Mouse (Mus musculus): Measurements from ENCODE around the gene Maml3.

The Maml3 gene

GRCm38 (mm10) chr3:51697931-51698330 lies 406.9 kb downstream of the Maml3 start:
- no peak for DNase-seq

GRCm38 (mm10) chr3:51695713-51696112 lies 409.2 kb downstream of the Maml3 start:
- no peak for DNase-seq

- no peak for DNase-seq
Observed at GRCm38 (mm10) chr3:51694576-51694975, 410.3 kb downstream of the Maml3 start.

- DNase-seq: no peak
Observed at GRCm38 (mm10) chr3:51693196-51693595, 411.7 kb downstream of the Maml3 start.

GRCm38 (mm10) chr3:51688725-51689124 lies 416.2 kb downstream of the Maml3 start:
- DNase-seq: no peak

GRCm38 (mm10) chr3:51686791-51687190 lies 418.1 kb downstream of the Maml3 start:
- DNase-seq: no peak

DNA sequence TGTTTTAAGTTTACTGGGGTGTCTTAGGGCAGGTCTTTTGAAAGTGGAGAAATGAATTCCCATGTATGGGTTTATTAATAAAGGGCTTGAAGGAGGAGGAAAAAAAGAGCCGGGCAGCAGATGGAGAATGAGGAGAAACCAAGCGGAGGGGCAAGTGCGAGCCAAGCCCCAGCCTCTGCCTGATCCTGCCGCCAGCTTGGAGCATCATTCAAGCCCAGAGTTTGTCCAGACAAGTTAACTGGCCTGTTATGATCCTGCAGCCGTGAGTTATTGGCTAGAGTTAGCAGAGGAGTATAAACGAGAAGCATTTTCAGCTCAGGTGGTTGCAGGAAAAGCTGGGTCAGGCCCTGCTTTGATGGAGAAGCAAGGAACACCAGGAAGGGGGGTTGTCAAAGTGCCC lies 418.6 kb downstream of the Maml3 start:
- DNase-seq: no peak

DNA sequence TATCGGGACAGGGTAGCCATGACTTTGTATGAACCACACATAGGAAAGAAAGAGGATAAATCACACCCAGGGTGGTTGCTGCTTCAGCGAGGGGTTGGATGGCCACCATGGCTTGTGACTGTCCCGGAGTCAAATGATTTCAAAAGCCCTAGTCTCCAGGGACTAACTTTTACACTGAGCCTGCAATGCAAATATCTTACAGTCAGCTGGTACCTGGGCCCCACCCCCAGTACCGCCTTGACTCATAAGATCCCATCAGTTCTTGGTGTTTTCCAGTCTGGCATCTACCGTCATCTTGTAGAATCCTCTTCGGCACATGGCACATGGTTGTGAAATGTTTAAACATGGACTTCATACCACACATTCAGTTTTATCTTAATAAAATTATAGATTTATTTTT lies 419.3 kb downstream of the Maml3 start:
- no peak for DNase-seq

- no peak for DNase-seq
Observed at GRCm38 (mm10) chr3:51674963-51675362, 429.9 kb downstream of the Maml3 start.

- DNase-seq: peak in 1 of 2 experiments; percentile 52
Observed at GRCm38 (mm10) chr3:51673408-51674086, 431.3 kb downstream of the Maml3 start.

DNA sequence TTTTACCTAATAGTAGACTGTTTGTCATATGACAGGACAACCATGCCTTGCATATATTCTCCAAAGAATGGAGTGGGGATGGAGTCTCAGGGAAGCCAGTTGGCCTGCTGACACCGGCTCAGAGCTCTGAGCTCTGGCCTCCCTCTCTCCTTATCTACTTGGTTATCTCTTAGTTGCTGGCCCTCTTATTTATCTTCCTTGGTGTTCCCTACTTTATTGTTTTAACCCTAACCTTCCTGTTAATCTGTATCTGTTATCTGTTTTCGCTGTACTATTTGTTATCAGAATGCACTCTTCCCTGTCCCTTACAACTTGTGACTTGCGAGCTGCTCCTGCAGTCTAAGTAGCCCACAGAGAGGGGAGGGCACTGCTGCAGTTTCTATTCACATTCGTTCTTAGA lies 432.2 kb downstream of the Maml3 start:
- no peak for DNase-seq

GRCm38 (mm10) chr3:51671071-51671469 lies 433.8 kb downstream of the Maml3 start:
- DNase-seq: no peak

DNA sequence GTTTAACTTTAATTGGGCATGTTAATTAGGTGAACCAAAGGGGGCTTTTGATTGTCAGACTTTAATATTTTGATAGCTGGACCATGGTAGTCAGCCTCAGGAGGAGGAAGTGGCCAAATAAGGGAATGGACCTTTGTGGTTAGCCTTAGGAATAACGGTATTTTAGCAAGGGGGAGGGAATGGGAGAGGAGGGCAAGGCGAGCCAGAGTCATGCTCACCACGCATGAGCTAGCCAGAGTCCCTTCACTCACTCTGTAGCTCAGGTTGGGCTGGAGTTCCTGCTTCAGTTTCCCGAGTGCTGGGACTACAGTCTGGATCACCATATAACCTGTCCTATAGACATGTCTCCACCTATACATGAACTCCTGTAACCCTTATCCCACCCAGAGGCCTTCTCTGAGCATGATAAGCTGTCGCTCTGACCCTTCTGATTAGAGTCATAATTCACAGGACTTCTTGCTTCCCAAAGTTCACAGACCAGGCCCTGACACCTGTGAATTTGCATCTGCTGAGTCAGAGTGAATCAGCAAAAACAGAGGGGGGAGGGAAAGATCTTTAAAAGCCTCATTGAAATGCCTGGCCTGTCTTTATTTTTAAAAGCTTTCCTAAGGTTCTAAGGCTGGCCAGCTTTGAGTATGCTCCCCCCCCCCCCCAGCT lies 434.3 kb downstream of the Maml3 start:
- DNase-seq: no peak

DNA sequence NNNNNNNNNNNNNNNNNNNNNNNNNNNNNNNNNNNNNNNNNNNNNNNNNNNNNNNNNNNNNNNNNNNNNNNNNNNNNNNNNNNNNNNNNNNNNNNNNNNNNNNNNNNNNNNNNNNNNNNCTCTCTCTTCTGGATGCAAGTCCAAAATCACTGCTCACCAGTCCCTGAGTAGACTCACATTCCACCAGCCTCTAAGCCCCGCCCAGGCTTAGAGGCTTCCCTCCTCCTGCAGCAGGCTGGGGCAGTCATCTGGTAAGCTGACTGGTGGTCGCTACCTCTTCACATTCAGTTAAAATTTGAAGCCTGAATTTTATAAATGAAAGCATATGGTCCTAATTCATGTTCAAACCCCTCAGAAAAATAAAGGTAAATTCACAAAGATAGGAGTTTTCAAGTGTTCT lies 436.3 kb downstream of the Maml3 start:
- DNase-seq: no peak

- peak in 1 of 2 experiments; percentile 19 for DNase-seq
Observed at GRCm38 (mm10) chr3:51662557-51662956, 442.3 kb downstream of the Maml3 start.

GRCm38 (mm10) chr3:51661880-51662550 lies 442.9 kb downstream of the Maml3 start:
- DNase-seq: peak in 1 of 2 experiments; percentile 7

DNA sequence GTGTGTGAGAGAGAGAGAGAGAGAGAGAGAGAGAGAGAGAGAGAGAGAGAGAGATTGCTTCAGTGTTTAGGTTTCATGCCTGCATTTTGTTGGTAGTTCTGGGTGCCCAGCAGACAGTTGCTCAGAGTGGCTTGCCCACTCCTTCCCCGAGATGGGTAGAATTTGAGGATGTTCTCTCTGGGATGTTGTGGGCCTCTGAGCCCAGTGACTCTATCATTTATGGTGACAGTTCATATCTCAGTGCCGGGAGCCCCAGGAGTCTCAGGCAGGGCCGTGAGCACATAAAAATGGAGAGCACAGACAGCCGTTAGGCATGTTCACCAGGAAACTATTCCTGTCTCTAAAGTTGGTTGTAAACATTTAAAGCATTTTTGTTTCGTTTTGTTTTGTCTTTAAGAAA lies 443.5 kb downstream of the Maml3 start:
- DNase-seq: peak in 1 of 2 experiments; percentile 9

GRCm38 (mm10) chr3:51660821-51661276 lies 444.0 kb downstream of the Maml3 start:
- no peak for DNase-seq

- DNase-seq: no peak
Observed at GRCm38 (mm10) chr3:51660060-51660459, 444.8 kb downstream of the Maml3 start, which contains the start of gene Mgst2. Gene Mgst2 (plus strand): TSS chr3:51660360.

DNA sequence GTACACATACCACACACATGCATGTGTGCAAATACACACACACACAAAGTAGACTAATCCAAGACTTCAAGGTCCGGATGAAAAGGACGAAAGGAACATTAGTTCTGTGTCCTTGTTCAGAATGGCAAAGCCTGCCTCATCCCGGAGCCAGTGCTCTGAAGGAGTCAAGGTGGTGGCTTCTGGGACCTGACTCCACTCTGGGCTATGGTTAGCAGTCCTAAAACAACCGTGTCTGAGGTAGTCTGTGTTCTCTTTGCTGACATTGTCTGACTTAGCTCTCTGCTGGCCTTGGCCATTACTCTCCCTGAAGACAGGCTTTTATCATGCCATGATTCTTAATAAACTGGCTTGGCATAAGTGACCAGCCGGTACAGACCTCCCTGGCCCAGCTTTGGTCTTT lies 445.5 kb downstream of the Maml3 start:
- DNase-seq: no peak

DNA sequence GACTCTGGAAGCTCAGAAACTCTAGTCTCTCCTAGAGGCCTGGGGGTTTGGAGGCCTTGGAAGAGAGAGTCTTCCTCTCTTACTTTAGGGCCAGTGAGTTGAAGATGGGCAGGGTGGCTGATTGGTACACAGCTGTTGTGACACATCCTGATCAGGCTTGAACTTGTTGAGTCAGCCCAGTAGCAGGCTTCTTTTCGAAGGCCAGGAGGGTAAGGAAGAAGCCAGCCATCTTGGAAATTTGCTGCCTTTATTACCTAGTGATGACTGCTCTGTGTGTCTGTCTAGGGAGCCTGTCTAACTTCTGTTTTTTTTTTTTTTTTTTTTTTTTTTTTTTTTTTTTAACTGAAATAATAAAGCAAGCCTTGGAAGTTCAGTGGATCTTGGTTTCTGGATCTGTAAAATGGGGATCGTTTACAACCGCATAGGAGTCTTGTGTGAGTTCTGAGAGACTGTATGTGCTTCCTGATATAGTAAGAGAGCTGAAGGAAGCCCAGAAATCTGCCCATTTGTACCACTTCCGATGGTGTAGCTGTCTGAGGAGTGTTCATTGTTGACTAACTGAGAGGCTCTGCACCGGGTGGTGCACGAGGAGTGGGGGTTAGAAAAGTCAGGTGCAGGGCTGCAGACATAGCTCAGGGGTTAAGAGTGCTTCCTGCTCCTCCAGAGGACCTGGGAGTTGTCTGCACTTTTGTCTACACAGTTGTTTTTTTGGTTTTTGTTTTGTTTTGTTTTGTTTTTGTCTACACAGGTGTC lies 450.4 kb downstream of the Maml3 start:
- no peak for DNase-seq

GRCm38 (mm10) chr3:51652701-51653100 lies 452.2 kb downstream of the Maml3 start:
- DNase-seq: peak in 1 of 2 experiments; percentile 33

- peak; percentile 54 to 79 for DNase-seq
Observed at GRCm38 (mm10) chr3:51652292-51652691, 452.6 kb downstream of the Maml3 start.

All from spleen, adult 18-20 months (tissue).